Comparison of ENCODE assay signal across 8 mouse cellular contexts in the genomic region with DNA sequence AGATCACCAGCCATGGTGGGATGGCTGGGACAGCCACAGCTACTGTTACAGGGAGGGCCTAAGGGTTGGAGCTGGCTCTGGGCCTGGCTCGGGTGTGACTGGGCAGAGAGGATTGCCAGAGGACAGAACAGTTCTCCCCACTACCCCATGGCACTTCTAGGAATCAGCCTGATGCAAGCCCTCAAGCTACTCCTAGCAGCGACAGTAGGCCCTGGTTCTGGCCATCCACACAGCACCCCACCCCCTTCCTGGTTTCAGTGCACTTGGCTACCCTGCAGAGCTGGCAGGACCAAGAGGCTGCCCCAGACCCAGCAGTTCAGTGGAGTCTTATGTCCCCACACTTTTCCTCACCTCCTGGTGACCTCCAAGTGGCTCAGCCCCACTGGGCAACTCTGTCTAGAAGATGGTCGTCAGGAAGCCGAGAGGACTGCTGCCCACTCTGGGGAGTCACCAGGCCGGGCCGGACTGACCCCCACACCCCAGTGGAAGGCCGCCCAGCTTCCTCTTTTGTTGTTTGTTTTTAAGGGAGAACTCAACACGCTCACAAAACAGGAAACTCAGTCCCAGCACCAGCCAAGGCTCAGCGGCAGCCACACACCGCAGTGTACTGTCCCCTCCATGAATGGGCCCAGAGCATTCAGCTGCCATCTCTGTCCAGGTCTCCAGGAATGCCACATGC. TPM values are rescaled to one million over a fixed set of nuclear protein-coding genes. Genes with fewer than 3 reads are reported as not detected.
DNase-seq lines count a peak whose midpoint lies in the region; ATAC-seq and TF ChIP-seq lines count a peak whose summit lies in the region.

No protein-coding gene starts in this region.

- peaks cover 42% of the 10 kb centered on the region for H3K4me1 ChIP-seq in embryonic facial prominence, embryonic 14.5 days (ENCODE audit: control insufficient read depth, insufficient read depth, low read length)
- peaks cover 27% of the 10 kb centered on the region for H3K4me1 ChIP-seq in midbrain, postnatal 0 days (ENCODE audit: insufficient read depth, low read length)

- no peak overlapping the region for H3K4me2 ChIP-seq in embryonic facial prominence, embryonic 14.5 days (ENCODE audit: low read depth, low read length)
- no peak overlapping the region for H3K4me2 ChIP-seq in midbrain, postnatal 0 days (ENCODE audit: low read depth, low read length, poor library complexity, severe bottlenecking)

- no peak for ATAC-seq in embryonic facial prominence, embryonic 14.5 days (ENCODE audit: low read depth)
- peak; percentile 18 to 29; a peak in 1 of 4 replicates for ATAC-seq in hematopoietic stem cell, adult 5-6 weeks (replicated peaks in 1 of 2; ENCODE audit: insufficient read depth in 1 of 2, low FRiP score in 2 of 2, low TSS enrichment in 1 of 2, low read depth in 1 of 2, poor library complexity in 2 of 2, severe bottlenecking in 2 of 2)
- ATAC-seq in midbrain, postnatal 0 days (ENCODE audit: low FRiP score) = no peak

- 0 out of 2 replicates have a peak overlapping the region, but pooled peaks have one; percentile 16 for H3K9ac ChIP-seq in embryonic facial prominence, embryonic 14.5 days (ENCODE audit: low read depth, low read length)
- no peak overlapping the region for H3K9ac ChIP-seq in midbrain, postnatal 0 days (replicated peaks; ENCODE audit: low read length, poor library complexity, severe bottlenecking)

- H3K27me3 ChIP-seq in embryonic facial prominence, embryonic 14.5 days (replicated peaks; ENCODE audit: control insufficient read depth, insufficient read depth, low read length) = no peaks in the 10 kb centered on the region
- H3K27me3 ChIP-seq in midbrain, postnatal 0 days (ENCODE audit: insufficient read depth, low read length) = no peaks in the 10 kb centered on the region

- no peak overlapping the region for H3K27ac ChIP-seq in embryonic facial prominence, embryonic 14.5 days (replicated peaks; ENCODE audit: low read depth, low read length)
- H3K27ac ChIP-seq in midbrain, postnatal 0 days (ENCODE audit: low read depth, low read length) = 0 out of 2 replicates have a peak overlapping the region, but pooled peaks have one; percentile 26

- WGBS in embryonic facial prominence, embryonic 14.5 days = 80% methylated on average over 9 of the region's 10 CpGs
- WGBS in midbrain, postnatal 0 days = 69% methylated on average over 10 of the region's 10 CpGs

- peak; percentile 55 for DNase-seq in layer of hippocampus, adult 11-12 months (ENCODE audit: low spot score)
- no peak for DNase-seq in layer of hippocampus, postnatal 36 days
- DNase-seq in embryonic facial prominence, embryonic 14.5 days (ENCODE audit: low spot score) = no peak
- DNase-seq in midbrain, postnatal 0 days (ENCODE audit: low spot score) = peak; percentile 37
- DNase-seq in cerebellum, adult 18-20 months = no peak
- DNase-seq in urinary bladder, postnatal 4 days (ENCODE audit: low spot score in 2 of 2) = no peak
- DNase-seq in B cell, adult 2 months = no peak

- H3K36me3 ChIP-seq in embryonic facial prominence, embryonic 14.5 days (ENCODE audit: control insufficient read depth, insufficient read depth, low read length) = peaks cover 79% of the 10 kb centered on the region
- peaks cover 39% of the 10 kb centered on the region for H3K36me3 ChIP-seq in midbrain, postnatal 0 days (ENCODE audit: insufficient read depth, low read length)

- no peak for TF ChIP-seq CTCF in midbrain, postnatal 0 days (IDR thresholded peaks at IDR 0.05)

- no peaks in the 10 kb centered on the region for H3K9me3 ChIP-seq in embryonic facial prominence, embryonic 14.5 days (ENCODE audit: control insufficient read depth, low read length)
- no peaks in the 10 kb centered on the region for H3K9me3 ChIP-seq in midbrain, postnatal 0 days (ENCODE audit: low read length)

- no peak overlapping the region for H3K4me3 ChIP-seq in embryonic facial prominence, embryonic 14.5 days (ENCODE audit: low read depth, low read length)
- H3K4me3 ChIP-seq in midbrain, postnatal 0 days (ENCODE audit: low read depth, low read length) = no peak overlapping the region

RNA-seq across cellular contexts. Expression of gene Akt1, which starts 6.9 kb away (rescaled TPM):
- total RNA-seq in layer of hippocampus, postnatal 36 days (2021) = 100 to 1,000 TPM; 145 to 156 TPM
- 76.4 and 84.0 TPM in 2 replicates for polyA plus RNA-seq in embryonic facial prominence, embryonic 14.5 days (2014; fragmentation: Nextera tagmentation; extraction: Ambion mirVana)
- 84.1 and 92.3 TPM in 2 replicates for total RNA-seq in hematopoietic stem cell, adult 5-6 weeks (2017)
- total RNA-seq in midbrain, postnatal 0 days (2014; rRNA removed) = 201 and 208 TPM in 2 replicates
- polyA plus RNA-seq in midbrain, postnatal 0 days (2015; fragmentation: Nextera tagmentation; extraction: Ambion mirVana) = 93.1 and 93.3 TPM in 2 replicates

RNA-seq across cellular contexts. Expression of gene Zbtb42, which starts 10.9 kb away (rescaled TPM):
- total RNA-seq in layer of hippocampus, postnatal 36 days (2021) = under 1 TPM; 0.37 to 0.38 TPM
- 3.7 and 3.8 TPM in 2 replicates for polyA plus RNA-seq in embryonic facial prominence, embryonic 14.5 days (2014; fragmentation: Nextera tagmentation; extraction: Ambion mirVana)
- 2.5 and 2.9 TPM in 2 replicates for total RNA-seq in hematopoietic stem cell, adult 5-6 weeks (2017)
- total RNA-seq in midbrain, postnatal 0 days (2014; rRNA removed) = 0.94 and 1.5 TPM in 2 replicates
- polyA plus RNA-seq in midbrain, postnatal 0 days (2015; fragmentation: Nextera tagmentation; extraction: Ambion mirVana) = 1.2 and 1.8 TPM in 2 replicates

RNA-seq across cellular contexts. Expression of gene Siva1, which starts 23.3 kb away (rescaled TPM):
- 10 to 100 TPM; 20.2 to 24.0 TPM for total RNA-seq in layer of hippocampus, postnatal 36 days (2021)
- 211 and 239 TPM in 2 replicates for polyA plus RNA-seq in embryonic facial prominence, embryonic 14.5 days (2014; fragmentation: Nextera tagmentation; extraction: Ambion mirVana)
- total RNA-seq in hematopoietic stem cell, adult 5-6 weeks (2017) = 146 and 161 TPM in 2 replicates
- 24.0 and 25.4 TPM in 2 replicates for total RNA-seq in midbrain, postnatal 0 days (2014; rRNA removed)
- polyA plus RNA-seq in midbrain, postnatal 0 days (2015; fragmentation: Nextera tagmentation; extraction: Ambion mirVana) = 43.4 and 45.5 TPM in 2 replicates

RNA-seq across cellular contexts. Expression of gene Adssl1, which starts 47.9 kb away (rescaled TPM):
- total RNA-seq in layer of hippocampus, postnatal 36 days (2021) = 10 to 100 TPM; 11.9 to 12.6 TPM
- polyA plus RNA-seq in embryonic facial prominence, embryonic 14.5 days (2014; fragmentation: Nextera tagmentation; extraction: Ambion mirVana) = 23.2 and 26.5 TPM in 2 replicates
- total RNA-seq in hematopoietic stem cell, adult 5-6 weeks (2017) = 38.0 and 49.7 TPM in 2 replicates
- 2.0 and 4.1 TPM in 2 replicates for total RNA-seq in midbrain, postnatal 0 days (2014; rRNA removed)
- 8.2 and 9.4 TPM in 2 replicates for polyA plus RNA-seq in midbrain, postnatal 0 days (2015; fragmentation: Nextera tagmentation; extraction: Ambion mirVana)

RNA-seq across cellular contexts. Expression of gene Cep170b, which starts 52.5 kb away (rescaled TPM):
- total RNA-seq in layer of hippocampus, postnatal 36 days (2021) = 100 to 1,000 TPM; 171 to 189 TPM
- 13.3 and 14.4 TPM in 2 replicates for polyA plus RNA-seq in embryonic facial prominence, embryonic 14.5 days (2014; fragmentation: Nextera tagmentation; extraction: Ambion mirVana)
- 7.3 and 7.4 TPM in 2 replicates for total RNA-seq in hematopoietic stem cell, adult 5-6 weeks (2017)
- total RNA-seq in midbrain, postnatal 0 days (2014; rRNA removed) = 125 and 140 TPM in 2 replicates
- polyA plus RNA-seq in midbrain, postnatal 0 days (2015; fragmentation: Nextera tagmentation; extraction: Ambion mirVana) = 42.7 and 46.4 TPM in 2 replicates

Comparison
In these comparisons a context has a peak if more than half of its experiments do, and no peak if none do; other contexts are left out.
1. DNase-seq: peak in layer of hippocampus, adult 11-12 months (single experiment) and midbrain, postnatal 0 days (single experiment); none in layer of hippocampus, postnatal 36 days (0 of 2), embryonic facial prominence, embryonic 14.5 days (single experiment), cerebellum, adult 18-20 months (0 of 2), urinary bladder, postnatal 4 days (0 of 2) and B cell, adult 2 months (0 of 2).
2. ATAC-seq: peak in hematopoietic stem cell, adult 5-6 weeks (2 of 2); none in embryonic facial prominence, embryonic 14.5 days (single experiment) and midbrain, postnatal 0 days (single experiment).